Comparison of ENCODE assay signal across 15 mouse cellular contexts in genomic region chr3:153170146-153170545, GRCm38 (mm10).
"Had no signal": no experiment of that assay in that cellular context is flagged by ENCODE, and none has a peak within 500 bp of the region (broad histone marks: within the 10 kb centered on the region; RNA-seq: fewer than 3 reads in every experiment).

No protein-coding gene starts in this region.

- H3K4me3 ChIP-seq: kidney, embryonic 15.5 days; limb, embryonic 15.5 days; liver, embryonic 12.5 days; midbrain, embryonic 10.5 days; myocyte had no signal

- H3K9ac ChIP-seq: kidney, embryonic 15.5 days; limb, embryonic 15.5 days; liver, embryonic 12.5 days; lung, embryonic 14.5 days had no signal

- H3K4me2 ChIP-seq: kidney, embryonic 15.5 days; limb, embryonic 15.5 days; liver, embryonic 12.5 days; lung, embryonic 14.5 days had no signal

- H3K27ac ChIP-seq: kidney, embryonic 15.5 days; limb, embryonic 15.5 days; liver, embryonic 12.5 days; midbrain, embryonic 10.5 days; stomach, postnatal 0 days had no signal

- H3K4me1 ChIP-seq: kidney, embryonic 15.5 days; limb, embryonic 15.5 days; liver, embryonic 12.5 days; midbrain, embryonic 10.5 days had no signal

- ATAC-seq: liver, embryonic 12.5 days had no signal

- H3K36me3 ChIP-seq: kidney, embryonic 15.5 days; limb, embryonic 15.5 days; liver, embryonic 12.5 days; midbrain, embryonic 10.5 days had no signal

- H3K27me3 ChIP-seq: kidney, embryonic 15.5 days; limb, embryonic 15.5 days; liver, embryonic 12.5 days had no signal

- H3K9me3 ChIP-seq: kidney, embryonic 15.5 days; limb, embryonic 15.5 days; liver, embryonic 12.5 days; midbrain, embryonic 10.5 days had no signal

- DNase-seq: kidney, adult 2 months; kidney, postnatal 14 days; lung, embryonic 14.5 days; lung, postnatal 10 days; lung, postnatal 4 days; midbrain, embryonic 14.5 days; right cerebral cortex, adult 18-20 months; right cerebral cortex, postnatal 25 days; thymus, postnatal 4 days had no signal
